Mouse (Mus musculus) heart, postnatal 25 days (tissue): ENCODE data around the gene Smarcd3. TPM values are rescaled to one million over a fixed set of nuclear protein-coding genes. Genes with fewer than 3 reads are reported as not detected.

Experiments used
- DNase-seq: peaks from one replicate; pipeline ENCODE4 v3.0.0; 2022; ENCODE audit warnings: low spot score
- intact Hi-C: fragments of 180-260 bp; cut with DNase I; formaldehyde crosslinking; loops from one replicate; pipeline ENCODE4 v1.15.1; 2025
- total RNA-seq, 2 experiments: library from RNA; stranded (reverse); gene quantifications; 2 replicates each; pipeline ENCODE4 v1.2.3; 2021

Gene Smarcd3
- total RNA-seq, 2 experiments from 2014 or later = 69.0 to 69.3 TPM

DNA sequence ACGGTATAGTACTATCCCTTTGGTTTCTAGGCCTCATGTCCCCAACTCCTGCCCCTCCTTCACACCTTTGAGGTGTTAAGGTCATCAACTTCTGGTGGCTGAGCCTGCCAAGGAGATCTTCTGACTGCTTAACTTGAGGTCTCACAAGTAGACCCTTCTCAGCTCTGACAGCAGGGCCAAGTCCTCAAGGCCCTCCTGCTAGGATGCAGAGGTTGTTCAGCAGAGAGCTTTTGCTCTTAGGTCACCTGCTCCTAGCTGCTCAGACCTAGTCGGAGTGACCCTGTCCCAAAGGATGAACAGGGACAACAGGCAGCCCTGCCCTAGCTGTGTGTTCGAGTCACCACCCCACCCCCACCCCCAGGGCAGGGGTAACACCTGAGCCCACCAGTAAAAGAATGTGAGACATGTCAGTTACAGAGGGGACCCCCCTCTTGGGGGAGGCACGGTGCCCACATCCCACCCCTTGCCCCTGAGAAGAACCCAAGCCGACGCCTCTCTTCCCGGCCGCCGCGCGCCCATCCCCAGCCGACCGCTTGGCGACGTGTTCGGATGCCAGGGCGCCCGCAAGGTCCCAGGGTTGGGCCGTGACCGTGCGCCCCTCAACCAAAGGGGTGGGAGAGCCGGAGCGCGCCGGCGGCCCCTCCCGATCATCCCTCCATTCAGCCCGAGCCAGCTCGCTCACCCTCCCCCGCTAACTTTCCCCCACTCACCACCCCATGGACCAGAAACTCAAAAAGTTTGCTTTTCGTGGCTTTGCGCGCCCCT, 23.0 kb downstream of the Smarcd3 start:
- no peak for DNase-seq
- intact Hi-C loops = no loop called here

DNA sequence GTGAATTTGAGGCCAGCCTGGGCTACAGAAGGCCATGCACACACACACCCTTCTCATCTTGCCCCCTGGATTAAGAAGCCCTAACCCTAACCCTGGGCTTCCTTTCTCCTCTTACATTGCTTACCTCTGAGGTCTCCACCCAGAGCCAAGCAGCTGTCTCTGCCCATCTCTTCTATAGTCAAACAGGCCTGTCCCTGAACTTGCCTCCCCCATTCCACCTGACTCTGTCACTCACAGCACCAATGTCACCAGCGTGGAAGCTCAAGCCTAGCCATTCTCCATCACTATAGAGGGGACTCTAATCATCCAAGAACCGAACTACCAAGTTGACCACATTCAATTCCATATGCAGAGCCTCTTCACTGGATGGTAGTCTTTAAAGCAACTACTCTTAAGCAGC, 24.0 kb downstream of the Smarcd3 start:
- intact Hi-C loops = no loop called here
- DNase-seq = no peak

DNA sequence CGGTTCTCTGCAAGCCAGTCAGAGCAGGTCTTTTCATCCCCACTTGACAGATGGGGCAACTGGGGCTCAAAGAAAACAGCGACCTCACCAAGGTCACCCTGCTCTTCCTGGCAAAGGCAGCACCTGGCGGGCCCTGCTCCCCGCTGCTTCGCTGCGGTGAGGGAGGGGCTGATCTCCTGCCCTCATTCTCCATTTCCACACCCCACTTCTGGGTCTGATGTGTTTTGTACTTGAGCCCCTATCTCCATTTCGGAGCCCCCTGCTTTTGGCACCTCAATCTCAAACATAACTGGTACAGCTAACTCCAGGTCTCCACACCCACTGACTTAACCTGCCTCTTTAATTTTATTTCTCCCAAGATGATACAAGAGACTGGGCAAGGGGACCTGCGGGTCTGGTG, 25.1 kb downstream of the Smarcd3 start:
- intact Hi-C loops = loop anchor here (5.0 kb wide), 2 partner anchors 67 to 87 kb away; no protein-coding TSS in a partner anchor
- no peak for DNase-seq

GRCm38 (mm10) chr5:24598570-24599006, 25.6 kb downstream of the Smarcd3 start:
- intact Hi-C loops = loop anchor here (5.0 kb wide), 2 partner anchors 66 to 86 kb away; no protein-coding TSS in a partner anchor
- peak; percentile 28 for DNase-seq

GRCm38 (mm10) chr5:24597901-24598569, 26.2 kb downstream of the Smarcd3 start:
- intact Hi-C loops = loop anchor here (5.0 kb wide), 2 partner anchors 66 to 86 kb away; no protein-coding TSS in a partner anchor
- no peak for DNase-seq

GRCm38 (mm10) chr5:24597221-24597728, 26.9 kb downstream of the Smarcd3 start:
- peak; percentile 48 for DNase-seq
- intact Hi-C loops = loop anchor here (5.0 kb wide), 2 partner anchors 65 to 85 kb away; no protein-coding TSS in a partner anchor

- intact Hi-C loops = loop anchor here (5.0 kb wide), 2 partner anchors 64 to 84 kb away; no protein-coding TSS in a partner anchor
- DNase-seq = peak; percentile 33
These were observed 27.6 kb downstream of the Smarcd3 start for GRCm38 (mm10) chr5:24596519-24597171.

- no peak for DNase-seq
- intact Hi-C loops = loop anchor here (5.0 kb wide), 2 partner anchors 64 to 84 kb away; no protein-coding TSS in a partner anchor
These were observed 28.3 kb downstream of the Smarcd3 start for GRCm38 (mm10) chr5:24595786-24596380.

- intact Hi-C loops = loop anchor here (5.0 kb wide), 2 partner anchors 63 to 83 kb away; no protein-coding TSS in a partner anchor
- no peak for DNase-seq
These were observed 28.9 kb downstream of the Smarcd3 start for GRCm38 (mm10) chr5:24595261-24595660.

DNA sequence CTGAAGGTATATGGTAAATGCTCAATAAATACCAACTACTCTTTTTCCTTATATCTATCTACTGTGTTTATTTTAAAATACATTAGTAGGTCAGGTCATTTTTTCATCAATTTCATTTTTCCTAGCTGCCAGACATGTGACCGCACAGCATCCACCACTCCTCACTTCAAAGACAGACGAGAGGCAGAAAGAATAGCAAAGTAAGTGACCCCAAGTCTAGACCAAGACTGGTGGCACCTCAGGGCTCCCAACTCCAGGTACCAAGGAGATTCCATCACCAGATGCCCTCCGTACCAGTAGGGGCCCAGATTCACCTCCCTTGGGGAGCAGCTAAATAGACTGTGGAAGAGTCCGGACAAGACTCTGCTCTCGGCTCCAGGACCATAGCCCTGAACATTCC, 29.9 kb downstream of the Smarcd3 start:
- DNase-seq = no peak
- intact Hi-C loops = no loop called here

DNA sequence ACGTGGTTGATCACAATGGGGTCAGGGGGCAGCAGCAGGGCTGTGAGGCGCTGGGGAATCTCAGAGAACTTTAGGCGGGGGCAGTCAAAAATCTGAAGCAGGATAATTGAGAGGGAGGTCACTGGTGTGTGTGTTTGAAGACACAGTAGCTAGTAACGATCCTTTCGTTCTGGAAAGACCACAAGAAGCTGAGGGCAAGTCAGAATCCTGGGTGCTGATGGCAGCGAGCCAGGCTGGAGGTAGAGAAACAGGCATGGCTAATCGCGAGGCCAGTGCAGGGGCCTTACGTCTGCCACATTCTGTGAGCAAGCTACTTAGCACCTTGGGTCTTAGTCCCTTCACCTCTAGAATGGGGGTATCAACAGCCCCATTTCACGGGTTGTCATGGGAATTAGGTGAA, 30.3 kb downstream of the Smarcd3 start:
- intact Hi-C loops = no loop called here
- no peak for DNase-seq

DNA sequence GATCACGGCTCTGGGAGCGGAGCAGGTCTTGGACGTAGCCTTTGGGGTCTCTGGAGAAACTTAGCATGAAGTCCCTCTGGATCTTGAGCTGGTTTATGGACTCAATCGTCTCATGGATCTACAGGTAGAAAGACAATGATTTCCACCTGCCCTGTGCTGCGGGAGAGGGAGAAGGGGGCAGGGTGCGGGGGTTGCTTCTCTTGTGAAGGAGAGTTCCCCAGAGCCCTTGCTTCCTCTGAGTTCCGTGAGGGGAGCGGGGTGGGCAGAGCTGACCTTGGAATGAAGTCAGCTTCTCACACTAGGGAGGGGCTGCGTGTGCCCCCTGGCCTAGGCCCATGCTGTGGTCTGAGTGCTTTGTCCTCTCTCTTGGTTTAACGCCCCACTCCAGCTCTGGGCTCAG, 31.0 kb downstream of the Smarcd3 start:
- intact Hi-C loops = no loop called here
- DNase-seq = no peak

DNA sequence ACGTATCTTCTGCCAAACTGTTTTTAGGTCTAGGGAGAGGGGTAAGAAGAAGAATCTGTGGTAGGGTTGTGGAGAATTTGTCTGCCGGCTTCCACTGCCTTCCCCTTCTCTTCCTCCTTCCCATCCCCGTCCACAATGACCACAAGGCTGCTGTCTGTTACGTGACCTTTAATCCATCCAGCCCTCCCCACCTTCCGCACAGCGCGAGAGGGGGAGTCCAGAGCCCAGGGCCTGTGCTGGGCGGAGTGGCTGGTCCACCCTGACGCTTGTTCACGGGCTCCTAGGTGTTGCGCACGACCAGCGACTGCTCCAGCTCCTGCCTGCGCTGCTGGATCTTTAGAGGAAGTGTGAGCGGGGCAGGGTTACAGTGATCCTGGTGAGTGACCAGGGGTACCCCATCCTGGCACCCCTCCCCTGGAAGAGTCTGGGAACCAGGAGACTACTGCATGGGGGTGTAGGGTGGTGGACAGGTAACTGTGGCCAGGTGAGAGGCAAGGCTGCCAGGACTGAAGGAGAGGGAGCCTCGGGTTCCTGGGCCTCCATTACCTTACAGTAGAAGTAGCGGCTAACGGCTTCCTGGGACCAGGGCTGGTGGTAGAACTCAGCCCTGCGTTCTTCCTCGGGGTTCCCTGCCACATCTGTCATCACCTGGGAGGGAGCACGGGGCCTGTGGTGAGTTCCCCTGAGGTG, 31.6 kb downstream of the Smarcd3 start:
- intact Hi-C loops = no loop called here
- DNase-seq = no peak

GRCm38 (mm10) chr5:24591796-24592470, 32.3 kb downstream of the Smarcd3 start:
- no peak for DNase-seq
- intact Hi-C loops = no loop called here

DNA sequence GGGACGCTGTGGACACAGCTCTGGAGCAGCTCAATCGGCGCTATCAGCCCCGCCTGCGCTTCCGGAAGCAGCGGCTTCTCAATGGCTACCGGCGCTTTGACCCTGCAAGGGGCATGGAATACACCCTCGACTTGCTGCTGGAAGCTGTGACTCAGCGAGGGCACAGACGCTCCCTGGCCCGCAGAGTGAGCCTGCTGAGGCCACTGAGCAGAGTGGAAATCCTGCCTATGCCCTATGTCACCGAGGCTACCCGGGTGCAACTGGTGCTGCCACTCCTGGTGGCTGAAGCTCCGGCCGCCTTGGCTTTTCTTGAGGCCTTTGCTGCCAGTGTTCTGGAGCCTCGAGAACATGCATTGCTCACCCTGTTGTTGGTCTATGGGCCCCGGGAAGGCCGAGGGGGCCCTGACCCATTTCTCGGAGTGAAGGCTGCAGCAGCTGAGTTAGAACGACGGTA, 32.9 kb downstream of the Smarcd3 start:
- no peak for DNase-seq
- intact Hi-C loops = no loop called here

- intact Hi-C loops = no loop called here
- no peak for DNase-seq
These were observed 34.4 kb downstream of the Smarcd3 start for GRCm38 (mm10) chr5:24589511-24590500.

- DNase-seq = no peak
- intact Hi-C loops = no loop called here
These were observed 37.0 kb downstream of the Smarcd3 start for GRCm38 (mm10) chr5:24587200-24587577.
